Mouse (Mus musculus) intestine, embryonic 14.5 days (tissue): Measurements from ENCODE around the gene Alpl. TPM values are rescaled to one million over a fixed set of nuclear protein-coding genes. Genes with fewer than 3 reads are reported as not detected.
A peak's percentile ranks its signal among the peaks of the same experiment; 100 is the strongest.

Source experiments
- ATAC-seq: fragments of 200-750 bp; cut with Nextera tagmentation; replicated peaks from 2 replicates; pipeline ENCODE4 v1.8.0; 2017; ENCODE audit warnings: low read depth, moderate number of reproducible peaks, moderate TSS enrichment, moderate library complexity; ENCODE audit not compliant: low FRiP score, low TSS enrichment
- DNase-seq: peaks from one replicate; pipeline ENCODE4 v3.0.0-alpha.2; 2018; ENCODE audit warnings: low spot score
- H3K27ac ChIP-seq: fragments of 300-500 bp; sonication (generic); 2 replicates; pipeline ENCODE4 v1.5.1; 2014; ENCODE audit warnings: low read depth, mild to moderate bottlenecking, control low read depth
- H3K27me3 ChIP-seq: fragments of 300-500 bp; sonication (generic); replicated peaks from 2 replicates; pipeline ENCODE4 v1.6.1; 2014; ENCODE audit warnings: low read length, control low read depth; ENCODE audit not compliant: control insufficient read depth, insufficient read depth
- H3K36me3 ChIP-seq: fragments of 300-500 bp; sonication (generic); 2 replicates; pipeline ENCODE4 v1.6.1; 2014; ENCODE audit warnings: low read length, control low read depth; ENCODE audit not compliant: control insufficient read depth, insufficient read depth
- H3K4me1 ChIP-seq: fragments of 300-500 bp; sonication (generic); replicated peaks from 2 replicates; pipeline ENCODE4 v1.6.1; 2014; ENCODE audit warnings: low read length, control low read depth, mixed read lengths; ENCODE audit not compliant: control insufficient read depth, insufficient read depth
- H3K4me2 ChIP-seq: fragments of 300-500 bp; sonication (generic); 2 replicates; pipeline ENCODE4 v1.6.1; 2014; ENCODE audit warnings: low read length
- H3K4me3 ChIP-seq: fragments of 300-500 bp; sonication (generic); 2 replicates; pipeline ENCODE4 v1.5.1; 2014; ENCODE audit warnings: low read depth, low read length, control low read depth, mixed read lengths
- H3K9ac ChIP-seq: fragments of 300-500 bp; sonication (generic); 2 replicates; pipeline ENCODE4 v1.6.1; 2014; ENCODE audit warnings: mild to moderate bottlenecking, low read length
- H3K9me3 ChIP-seq: fragments of 300-500 bp; sonication (generic); 2 replicates; pipeline ENCODE4 v1.6.1; 2016; ENCODE audit warnings: low read length, control low read depth; ENCODE audit not compliant: control insufficient read depth
- WGBS: fragments of 180-500 bp; shearing (Covaris S2); extraction: QIAGEN DNeasy Blood & Tissue Kit; methylation state at CpG from one replicate; pipeline ENCODE4 v1.1.7; 2014; 5-methylcytosine and 5-hydroxymethylcytosine counted together
- polyA plus RNA-seq: library from polyadenylated mRNA; unstranded; fragments of >200 nt; fragmentation: Nextera tagmentation; extraction: Ambion mirVana; gene quantifications from 2 replicates; pipeline ENCODE4 v1.2.1, GENCODE M21; 2014

The Alpl gene
- polyA plus RNA-seq, 1 experiment from 2014 or later = 7.0 TPM

GRCm38 (mm10) chr4:137728399-137729154, 67.6 kb downstream of the Alpl start:
- ATAC-seq (0 out of 2 replicates have a peak, but pooled peaks have one; percentile 4), DNase-seq (no peak)
- no peak overlapping the region for H3K9ac ChIP-seq
- H3K27me3 ChIP-seq = peaks cover 27% of the 10 kb centered on the region
- WGBS = 7% methylated on average over 17 of the region's 17 CpGs
- H3K4me3 ChIP-seq = peak overlapping the region; percentile 13; the same call in 1 of the 2 replicates
- peak overlapping the region; percentile 42 for H3K4me2 ChIP-seq
- no peaks in the 10 kb centered on the region for H3K36me3 ChIP-seq
- peaks cover 11% of the 10 kb centered on the region; the same call in 1 of the 2 replicates for H3K4me1 ChIP-seq
- no peaks in the 10 kb centered on the region for H3K9me3 ChIP-seq
- H3K27ac ChIP-seq = no peak overlapping the region

DNA sequence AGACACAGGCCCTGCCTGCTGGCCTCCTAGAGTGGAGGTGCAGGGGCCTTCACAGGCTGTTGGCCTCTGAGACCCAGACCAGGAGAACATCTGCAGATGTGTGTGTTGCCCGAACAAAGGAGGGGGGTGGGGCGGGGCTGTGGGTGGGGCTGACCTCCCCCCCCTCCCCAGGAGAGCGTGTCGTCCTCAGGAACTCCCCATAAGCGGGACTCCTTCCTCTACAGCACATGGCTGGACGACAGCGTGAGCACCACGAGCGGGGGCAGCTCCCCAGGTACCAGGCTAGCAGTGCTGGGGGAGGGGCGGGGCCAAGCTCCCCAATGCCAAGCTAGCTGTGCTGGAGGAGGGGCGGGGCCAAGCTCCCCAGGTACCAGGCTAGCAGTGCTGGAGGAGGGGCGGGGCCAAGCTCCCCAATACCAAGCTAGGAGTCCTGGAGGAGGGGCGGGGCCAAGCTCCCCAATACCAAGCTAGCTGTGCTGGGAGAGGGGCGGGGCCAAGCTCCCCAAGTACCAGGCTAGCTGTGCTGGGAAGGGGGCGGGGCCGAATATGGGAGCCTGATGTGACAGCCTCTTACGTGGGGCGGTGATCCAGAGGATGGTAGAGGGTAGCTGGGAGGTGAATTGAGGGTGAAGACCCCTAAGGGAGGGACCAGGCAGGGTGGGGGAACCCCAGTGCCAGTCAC, 68.5 kb downstream of the Alpl start:
- no peak overlapping the region for H3K4me3 ChIP-seq
- ATAC-seq (peak; percentile 37; the same call in 1 of the 2 replicates), DNase-seq (no peak)
- no peak overlapping the region for H3K4me2 ChIP-seq
- peaks cover 11% of the 10 kb centered on the region; the same call in 1 of the 2 replicates for H3K4me1 ChIP-seq
- H3K27me3 ChIP-seq = peaks cover 28% of the 10 kb centered on the region
- no peak overlapping the region for H3K27ac ChIP-seq
- no peak overlapping the region for H3K9ac ChIP-seq
- H3K36me3 ChIP-seq = no peaks in the 10 kb centered on the region
- 8% methylated on average over 14 of the region's 18 CpGs for WGBS
- no peaks in the 10 kb centered on the region for H3K9me3 ChIP-seq

GRCm38 (mm10) chr4:137726739-137727505, 69.3 kb downstream of the Alpl start:
- Histone ChIP-seq H3K4me3 (no peak overlapping the region), H3K9me3 (no peaks in the 10 kb centered on the region), H3K27me3 (peaks cover 28% of the 10 kb centered on the region), H3K36me3 (no peaks in the 10 kb centered on the region), H3K9ac (no peak overlapping the region), H3K27ac (no peak overlapping the region), H3K4me1 (peaks cover 11% of the 10 kb centered on the region; the same call in 1 of the 2 replicates), H3K4me2 (no peak overlapping the region)
- ATAC-seq (no peak), DNase-seq (no peak)
- WGBS = 86% methylated on average over 18 of the region's 18 CpGs

DNA sequence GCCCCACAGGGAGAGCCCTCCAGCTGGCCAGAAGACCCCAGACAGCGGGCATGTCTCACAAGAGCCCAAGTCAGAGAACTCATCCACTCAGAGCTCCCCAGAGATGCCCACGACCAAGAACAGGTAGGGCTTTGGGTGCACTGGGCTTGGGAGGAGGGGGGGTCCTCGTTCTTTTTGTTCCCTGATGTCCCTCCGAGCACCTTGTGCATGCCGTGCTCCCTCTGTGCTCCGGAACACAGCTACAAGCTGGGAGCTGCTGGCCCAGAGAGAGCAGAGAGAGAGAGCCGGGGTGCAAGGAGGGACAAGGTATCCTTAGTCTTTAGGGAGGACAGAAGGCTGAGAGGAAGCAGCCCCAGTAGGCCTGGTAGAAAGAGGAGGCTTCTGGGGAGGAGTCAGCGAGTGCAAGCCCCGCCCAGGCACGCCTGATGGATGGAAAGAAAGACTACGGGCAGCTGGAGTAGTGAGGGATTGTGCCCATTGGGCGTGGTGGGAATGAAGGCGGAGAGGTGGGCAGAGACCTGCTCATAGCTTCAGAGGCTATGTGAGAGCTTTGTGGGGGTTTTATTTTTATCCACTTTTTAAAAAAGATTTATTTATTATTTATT, 70.5 kb downstream of the Alpl start:
- Histone ChIP-seq H3K27ac (no peak overlapping the region), H3K4me2 (no peak overlapping the region), H3K4me3 (no peak overlapping the region), H3K36me3 (no peaks in the 10 kb centered on the region), H3K9me3 (no peaks in the 10 kb centered on the region), H3K9ac (no peak overlapping the region), H3K27me3 (peaks cover 28% of the 10 kb centered on the region), H3K4me1 (peaks cover 11% of the 10 kb centered on the region; the same call in 1 of the 2 replicates)
- WGBS = 72% methylated on average over 13 of the region's 13 CpGs
- DNase-seq = no peak
- ATAC-seq = no peak

- Histone ChIP-seq H3K27me3 (peaks cover 27% of the 10 kb centered on the region), H3K27ac (no peak overlapping the region), H3K36me3 (no peaks in the 10 kb centered on the region), H3K9me3 (no peaks in the 10 kb centered on the region), H3K4me3 (no peak overlapping the region), H3K4me1 (peaks cover 11% of the 10 kb centered on the region; the same call in 1 of the 2 replicates), H3K4me2 (no peak overlapping the region), H3K9ac (no peak overlapping the region)
- WGBS = 57% methylated on average over 8 of the region's 8 CpGs
- DNase-seq (peak; percentile 80), ATAC-seq (no peak)
Measured at GRCm38 (mm10) chr4:137724766-137725165, 71.4 kb downstream of the Alpl start.

- H3K4me3 ChIP-seq = no peak overlapping the region
- no peak overlapping the region for H3K9ac ChIP-seq
- WGBS = 57% methylated on average over 11 of the region's 11 CpGs
- no peak overlapping the region for H3K27ac ChIP-seq
- no peaks in the 10 kb centered on the region for H3K36me3 ChIP-seq
- peak overlapping the region; percentile 25; the same call in 1 of the 2 replicates for H3K4me2 ChIP-seq
- peaks cover 21% of the 10 kb centered on the region for H3K27me3 ChIP-seq
- no peaks in the 10 kb centered on the region for H3K9me3 ChIP-seq
- H3K4me1 ChIP-seq = peaks cover 13% of the 10 kb centered on the region
- DNase-seq (no peak), ATAC-seq (no peak)
Measured at GRCm38 (mm10) chr4:137724212-137724611, 72.0 kb downstream of the Alpl start.

DNA sequence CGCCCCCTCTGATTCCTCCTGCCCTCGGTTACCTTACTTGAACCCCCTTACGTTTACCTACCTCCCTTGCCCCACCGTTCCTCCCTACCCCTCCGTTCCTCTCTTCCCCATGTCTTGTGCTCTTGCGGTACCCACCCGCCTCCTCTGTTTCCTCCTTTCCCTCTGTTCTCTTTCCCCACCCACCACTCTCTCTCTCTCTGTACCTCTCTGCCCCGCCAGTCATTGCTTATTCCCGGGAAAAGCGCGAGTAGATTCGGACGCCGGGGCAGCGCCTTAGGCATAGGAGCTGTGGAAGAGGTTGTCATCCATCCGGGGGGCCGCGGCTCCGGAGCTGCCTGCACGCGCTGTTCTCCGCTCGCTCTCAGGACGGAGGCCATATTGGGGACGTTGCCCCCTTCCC, 72.7 kb downstream of the Alpl start:
- Histone ChIP-seq H3K27me3 (peaks cover 14% of the 10 kb centered on the region), H3K9me3 (no peaks in the 10 kb centered on the region), H3K4me1 (peaks cover 13% of the 10 kb centered on the region), H3K4me2 (peak overlapping the region; percentile 25), H3K4me3 (no peak overlapping the region), H3K36me3 (no peaks in the 10 kb centered on the region), H3K27ac (no peak overlapping the region), H3K9ac (no peak overlapping the region)
- 45% methylated on average over 25 of the region's 25 CpGs for WGBS
- DNase-seq (no peak), ATAC-seq (no peak)
